Mouse (Mus musculus) heart, postnatal 14 days (tissue): ENCODE measurements at regions not wholly inside any gene's neighbourhood (a gene's known extent, or its start where the extent isn't known, plus 50 kb on each side); places are given as distances from the start of the nearest gene placed in this dataset.
A peak's percentile ranks its signal among the peaks of the same experiment; 100 is the strongest.
"Not testable (repeated sequence)": the region's sequence is repeated elsewhere in the genome, so short reads cannot be mapped to it uniquely, and the experiment has no call there.

Experiments used
- DNase-seq, 2 experiments: peaks; one replicate each; pipeline ENCODE4 v3.0.0; 2021 to 2022
- intact Hi-C: fragments of 180-260 bp; cut with DNase I; formaldehyde crosslinking; loops from one replicate; pipeline ENCODE4 v1.15.1; 2025

- intact Hi-C loops = no loop called here
- DNase-seq = no peak
Measured at GRCm38 (mm10) chr16:50009046-50009445, 208.7 kb downstream of the Cd47 start.

- DNase-seq = peak; percentile 18 to 42
- intact Hi-C loops = no loop called here
Measured at GRCm38 (mm10) chr16:50009542-50009941, 209.2 kb downstream of the Cd47 start.

DNA sequence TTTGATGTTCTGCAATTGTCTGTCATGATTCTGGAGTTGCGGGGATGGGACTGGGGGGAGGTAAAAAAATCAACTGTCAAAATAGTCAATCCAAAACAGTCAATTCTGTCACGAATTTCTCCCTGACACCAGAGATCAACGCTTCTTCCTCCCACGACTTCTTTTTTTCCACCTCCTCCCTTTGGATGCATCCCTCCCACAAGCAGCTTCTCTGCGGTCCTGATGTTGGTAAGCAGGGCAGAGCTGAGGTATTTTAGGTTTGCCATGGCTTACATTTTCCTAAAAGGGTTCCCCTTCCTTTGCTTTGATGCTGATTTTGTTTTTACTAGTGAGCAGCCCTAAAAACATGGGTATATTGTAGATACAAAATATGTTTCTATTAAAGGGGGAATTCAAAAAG lies 209.7 kb downstream of the Cd47 start:
- no peak for DNase-seq
- intact Hi-C loops = no loop called here

DNA sequence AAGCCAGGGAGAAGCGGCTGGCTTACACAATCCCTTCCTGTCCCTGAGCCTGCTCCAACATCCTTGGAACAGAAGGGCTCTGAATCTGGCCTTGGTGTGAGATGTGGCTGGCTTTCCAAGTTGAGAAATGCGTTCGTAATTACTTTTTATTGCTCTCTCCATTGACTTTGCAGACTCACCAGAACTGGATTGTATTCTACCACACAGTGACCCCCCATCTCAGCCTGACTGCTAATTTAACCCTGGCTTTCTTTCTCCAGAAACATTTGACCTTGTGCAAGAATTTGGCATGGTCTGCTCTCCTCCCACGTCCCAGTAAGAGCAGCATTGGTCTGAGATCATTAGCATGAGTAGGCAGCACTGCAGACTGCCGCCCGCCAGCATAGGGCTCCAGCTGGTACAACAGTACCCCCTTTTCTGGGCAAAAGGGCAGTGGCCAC lies 210.2 kb downstream of the Cd47 start:
- peak; percentile 42 to 48 for DNase-seq
- intact Hi-C loops = no loop called here

DNA sequence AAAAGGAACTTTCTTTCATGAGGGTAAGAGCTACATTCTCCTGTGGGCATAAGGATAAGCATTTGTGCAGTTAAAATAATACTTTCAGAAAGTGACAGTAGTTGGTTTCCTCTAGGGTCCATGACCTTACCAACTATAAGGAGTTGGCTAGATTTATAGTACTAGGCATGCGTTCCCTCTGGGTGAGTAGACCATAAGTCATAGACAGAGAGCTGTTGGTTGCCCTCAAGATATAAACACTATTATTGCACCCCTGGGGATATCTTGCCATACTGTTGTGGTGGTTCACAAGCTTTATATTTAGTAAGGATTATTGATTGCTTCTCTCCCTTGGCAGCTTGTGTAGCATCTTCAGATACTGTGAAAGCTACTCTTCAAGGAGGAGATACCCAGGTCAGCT lies 223.6 kb downstream of the Cd47 start:
- no peak for DNase-seq
- intact Hi-C loops = no loop called here

GRCm38 (mm10) chr16:50026100-50026884 lies 226.0 kb downstream of the Cd47 start:
- intact Hi-C loops = no loop called here

GRCm38 (mm10) chr16:50027189-50027588 lies 226.9 kb downstream of the Cd47 start:
- DNase-seq = no peak
- intact Hi-C loops = no loop called here

More at GRCm38 (mm10) chr16:50026100-50026884, 226.0 kb downstream of the Cd47 start:
- DNase-seq = no peak

DNA sequence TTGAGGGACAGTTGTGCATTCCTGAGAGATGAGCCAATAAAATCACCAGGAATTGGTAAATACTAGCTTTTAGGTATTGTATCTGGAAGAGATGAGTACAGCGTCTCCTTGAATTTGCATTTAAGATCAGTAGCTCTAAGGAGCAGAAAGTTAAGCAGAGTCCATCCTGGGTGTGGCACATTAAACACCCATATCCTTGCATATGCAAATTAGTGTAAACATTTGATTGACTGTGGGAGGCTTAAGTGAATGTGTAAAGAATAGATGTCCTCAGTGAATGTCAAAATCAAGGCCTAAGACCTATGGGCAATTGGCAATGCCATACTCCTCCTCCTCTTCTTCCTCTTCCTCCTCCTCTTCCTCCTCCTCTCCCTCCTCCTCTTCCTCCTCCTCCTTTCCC lies 229.4 kb downstream of the Cd47 start:
- DNase-seq = no peak
- intact Hi-C loops = no loop called here

GRCm38 (mm10) chr16:50030355-50030754 lies 230.0 kb downstream of the Cd47 start:
- intact Hi-C loops, DNase-seq: not testable (repeated sequence)

GRCm38 (mm10) chr16:50030905-50031369 lies 230.6 kb downstream of the Cd47 start:
- intact Hi-C loops = no loop called here
- no peak for DNase-seq

DNA sequence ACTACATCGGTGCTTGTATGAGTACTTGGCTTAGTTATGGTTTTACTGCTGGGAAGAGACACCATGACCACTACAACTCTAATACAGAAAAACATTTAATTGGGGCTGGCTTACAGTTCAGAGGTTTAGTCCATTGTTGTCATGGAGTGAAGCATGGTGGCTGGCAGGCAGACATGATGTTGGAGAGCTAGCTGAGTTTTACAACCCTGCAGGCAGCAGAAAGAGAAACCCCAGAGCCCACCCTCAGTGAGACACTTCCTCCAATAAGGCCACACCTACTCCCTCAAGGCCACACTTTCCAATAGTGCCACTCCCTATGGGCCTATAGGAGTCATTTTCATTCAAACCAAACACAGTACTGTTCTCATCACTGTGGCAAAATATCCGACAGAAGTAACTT lies 232.5 kb downstream of the Cd47 start:
- intact Hi-C loops = no loop called here

GRCm38 (mm10) chr16:50036296-50036734 lies 236.0 kb downstream of the Cd47 start:
- intact Hi-C loops = loop anchor here (5.0 kb wide), 1 partner anchor 179 kb away; no protein-coding TSS in a partner anchor
- peak in 1 of 2 experiments; percentile 16 for DNase-seq

More for the DNA sequence above, 232.5 kb downstream of the Cd47 start:
- DNase-seq = no peak

DNA sequence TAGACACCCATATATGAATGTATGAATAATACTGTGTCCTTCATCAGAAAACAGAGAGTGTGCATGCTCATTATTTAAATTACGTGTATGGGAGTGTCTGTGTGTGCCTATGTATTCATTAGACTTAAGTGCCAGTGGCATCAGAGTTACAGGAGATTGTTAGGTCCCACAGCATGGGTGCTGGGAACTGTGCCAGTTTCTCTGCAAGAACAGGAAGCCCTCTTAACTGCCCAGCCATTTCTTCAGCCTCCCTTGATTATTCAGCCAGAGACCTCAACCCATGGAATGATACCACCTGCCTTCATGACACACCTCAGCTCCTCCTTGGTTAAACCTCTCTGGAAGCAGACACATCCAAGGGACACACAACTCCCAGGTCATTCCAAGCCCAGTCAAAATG lies 243.8 kb downstream of the Cd47 start:
- no peak for DNase-seq
- intact Hi-C loops = loop anchor here (5.0 to 10.0 kb wide), 2 partner anchors 277 to 539 kb away; no protein-coding TSS in a partner anchor

DNA sequence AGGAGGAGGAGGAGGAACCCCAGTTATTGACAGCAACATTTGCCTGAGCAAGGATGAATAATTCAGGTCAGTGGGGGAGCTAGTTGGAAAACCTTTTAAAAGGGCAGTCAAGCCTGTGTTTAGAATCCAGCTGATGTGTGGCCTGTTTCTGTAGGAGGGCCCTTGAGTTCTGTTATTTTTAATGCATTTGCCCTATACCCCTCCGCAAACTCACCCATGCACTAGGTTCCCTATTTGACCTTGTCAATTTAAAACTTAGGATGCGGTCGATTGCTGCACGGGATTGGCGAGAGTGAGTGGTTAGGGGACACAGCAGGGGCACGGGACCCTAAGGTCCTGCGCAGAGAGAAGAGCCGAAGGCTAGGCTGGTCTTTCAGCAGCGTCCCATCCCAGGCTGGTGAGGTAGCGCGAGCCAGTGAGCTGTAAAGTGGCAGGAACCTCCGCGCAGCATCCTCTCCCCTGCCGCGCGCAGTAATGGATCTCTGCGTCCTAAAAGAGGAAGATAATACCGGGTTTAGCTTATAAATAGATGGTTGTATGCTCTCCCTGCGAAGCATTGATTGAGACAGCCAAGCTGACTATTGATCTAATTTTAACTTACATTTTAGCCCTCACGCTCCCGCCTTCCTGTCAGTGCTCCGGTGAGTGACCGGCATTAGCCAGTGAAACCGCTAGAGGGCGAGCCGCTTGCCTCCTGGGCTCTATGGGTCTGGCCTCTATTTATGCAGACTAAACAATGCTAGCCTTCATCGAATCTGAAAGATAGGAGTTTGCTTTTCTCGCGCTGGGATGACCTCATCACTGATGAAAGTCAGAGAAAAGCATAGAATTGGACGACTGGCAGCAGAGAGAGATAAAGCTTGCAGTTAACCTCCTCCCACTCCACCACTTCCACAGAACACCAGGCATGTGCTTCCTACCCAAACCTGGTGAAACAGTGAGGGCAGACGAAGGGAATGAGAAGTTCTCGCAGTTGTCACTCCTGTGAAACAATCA lies 245.5 kb downstream of the Cd47 start:
- intact Hi-C loops = loop anchor here (10.0 kb wide), 1 partner anchor 541 kb away; no protein-coding TSS in a partner anchor
- DNase-seq = peak; percentile 64 to 76

DNA sequence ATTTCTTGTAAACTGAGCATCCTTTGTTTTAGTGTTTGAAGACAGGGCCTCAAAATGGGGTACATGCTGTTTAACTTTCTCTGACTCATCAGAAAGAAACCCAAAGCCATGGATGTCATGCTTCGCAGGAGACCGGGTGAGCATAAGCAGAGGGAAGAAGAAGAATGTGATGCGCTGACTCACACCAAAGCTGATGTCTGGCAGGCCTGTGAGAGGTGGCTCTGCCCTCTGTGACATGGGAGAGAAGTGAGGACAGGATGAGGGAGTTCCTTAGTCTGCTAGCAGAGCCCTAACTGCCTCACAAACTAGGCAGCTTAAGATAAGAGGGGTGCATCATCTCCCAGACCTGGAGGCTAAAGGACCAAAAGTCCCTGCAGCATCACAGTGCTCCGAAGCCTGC lies 263.2 kb downstream of the Cd47 start:
- DNase-seq = no peak
- intact Hi-C loops = no loop called here

GRCm38 (mm10) chr16:50065336-50066082 lies 265.2 kb downstream of the Cd47 start:
- intact Hi-C loops = no loop called here
- no peak for DNase-seq

- intact Hi-C loops = no loop called here
- DNase-seq = peak; percentile 20 to 27
Measured at GRCm38 (mm10) chr16:50069033-50069432, 268.7 kb downstream of the Cd47 start.

DNA sequence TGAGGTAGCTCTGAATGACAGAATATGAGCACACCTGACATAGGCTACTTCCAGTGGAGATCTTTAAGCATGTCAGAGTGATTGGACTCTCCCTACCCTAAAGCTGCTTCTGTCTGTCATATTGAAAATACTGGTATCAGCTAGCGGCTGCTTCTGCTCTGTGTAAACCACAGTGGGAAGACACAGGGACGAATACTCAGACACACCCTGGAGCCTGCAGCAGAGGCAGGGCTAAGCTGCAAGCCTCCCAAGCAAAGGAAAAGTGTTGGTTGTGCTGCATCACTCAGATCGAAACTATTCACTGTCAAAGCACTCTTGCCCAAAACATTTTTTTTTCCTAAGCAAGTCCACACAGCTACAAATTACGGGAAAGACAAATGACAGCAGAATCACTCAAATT lies 270.4 kb downstream of the Cd47 start:
- DNase-seq = no peak
- intact Hi-C loops = no loop called here

- intact Hi-C loops = no loop called here
- no peak for DNase-seq
Measured at GRCm38 (mm10) chr16:50072853-50073360, 272.6 kb downstream of the Cd47 start.

GRCm38 (mm10) chr16:50073979-50074378 lies 273.6 kb downstream of the Cd47 start:
- DNase-seq = peak in 1 of 2 experiments; percentile 5
- intact Hi-C loops = no loop called here
